Mouse (Mus musculus) central nervous system, embryonic 14 days (tissue): Measurements from ENCODE around the gene March8. TPM values are rescaled to one million over a fixed set of nuclear protein-coding genes. Genes with fewer than 3 reads are reported as not detected.

Source experiments
- polyA plus RNA-seq: library from polyadenylated mRNA; depleted of rRNA; stranded (reverse); fragments of >200 nt; gene quantifications from 2 replicates; pipeline ENCODE4 v1.2.3, GENCODE M21; 2012; rRNA removed

March8 gene
- polyA plus RNA-seq: 129 and 134 TPM in 2 replicates

DNA sequence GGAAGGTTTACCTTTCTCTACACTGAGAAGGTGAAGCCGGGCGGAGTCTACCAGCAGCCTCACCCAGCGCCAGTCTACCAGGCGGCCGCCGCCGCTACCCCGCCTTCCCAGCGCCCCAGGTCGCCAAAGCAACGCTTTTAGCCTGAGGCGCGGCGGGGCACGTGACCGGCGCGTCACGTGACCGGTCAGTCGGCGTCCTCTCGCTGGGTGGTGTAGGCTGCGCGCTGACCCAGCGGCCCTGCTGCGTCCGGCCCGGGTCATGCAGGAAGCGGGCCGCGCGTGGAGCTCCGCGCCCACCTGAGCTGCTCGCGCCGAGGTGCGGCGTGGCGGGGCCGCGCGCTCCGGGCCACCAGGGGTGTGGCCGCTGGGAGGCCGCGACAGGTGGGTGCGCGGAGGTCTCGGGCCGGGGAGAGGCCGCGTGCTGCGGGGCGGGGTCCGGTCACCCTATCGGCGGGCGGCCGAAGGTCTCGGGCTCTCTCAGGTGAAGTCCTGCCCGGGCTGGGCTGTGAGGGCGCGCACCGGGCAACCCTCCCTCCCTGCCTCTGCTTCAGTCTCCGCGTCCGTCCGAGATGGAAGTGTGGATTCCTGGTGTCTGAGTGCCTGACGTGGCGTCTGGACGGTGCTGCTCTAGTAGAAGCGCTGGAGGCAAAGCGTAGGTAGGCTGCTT is at the start of gene March8:
Gene March8 (plus strand): TSS at position 190 of the 667 bp plus-strand sequence.

Other genes starting within 250 kb of the March8 start
- gene Tmcc1, start 144.5 kb upstream of the March8 start, polyA plus RNA-seq: 41.5 and 46.1 TPM in 2 replicates
- gene Washc2, start 130.0 kb upstream of the March8 start, polyA plus RNA-seq: 109 and 111 TPM in 2 replicates
- 6.1 and 7.0 TPM in 2 replicates for gene Zfand4, start 73.8 kb upstream of the March8 start, polyA plus RNA-seq
- gene Alox5, start 123.2 kb downstream of the March8 start, polyA plus RNA-seq: 0.21 and 0.50 TPM in 2 replicates
- not detected in 2 replicates for gene Olfr211, start 151.1 kb downstream of the March8 start, polyA plus RNA-seq
- 0.02 TPM in 1 of 2 replicates, not detected in the other for gene Olfr212, start 168.5 kb downstream of the March8 start, polyA plus RNA-seq
- gene Olfr213, start 200.4 kb downstream of the March8 start, polyA plus RNA-seq: not detected in 2 replicates
- 0.06 and 0.13 TPM in 2 replicates for gene Gm5580, start 213.1 kb downstream of the March8 start, polyA plus RNA-seq
- gene Olfr214, start 216.2 kb downstream of the March8 start, polyA plus RNA-seq: not detected in 2 replicates
- not detected in 2 replicates for gene Olfr215, start 246.2 kb downstream of the March8 start, polyA plus RNA-seq